Mouse (Mus musculus): Measurements from ENCODE around the gene Grik3.

GRCm38 (mm10) chr4:125727626-125728025 is 237.1 kb downstream of the Grik3 start:
- TF ChIP-seq TAL1 (IDR thresholded peaks at IDR 0.05; ENCODE audit: low read length) (no peak), GATA1 (IDR thresholded peaks at IDR 0.05; ENCODE audit: low read length) (no peak)
